Mouse (Mus musculus): Measurements from ENCODE around the gene Dnajc16. TPM values are rescaled to one million over a fixed set of nuclear protein-coding genes. Genes with fewer than 3 reads are reported as not detected.

Dnajc16 gene
- total RNA-seq, 1 experiment: 12.1 TPM

DNA sequence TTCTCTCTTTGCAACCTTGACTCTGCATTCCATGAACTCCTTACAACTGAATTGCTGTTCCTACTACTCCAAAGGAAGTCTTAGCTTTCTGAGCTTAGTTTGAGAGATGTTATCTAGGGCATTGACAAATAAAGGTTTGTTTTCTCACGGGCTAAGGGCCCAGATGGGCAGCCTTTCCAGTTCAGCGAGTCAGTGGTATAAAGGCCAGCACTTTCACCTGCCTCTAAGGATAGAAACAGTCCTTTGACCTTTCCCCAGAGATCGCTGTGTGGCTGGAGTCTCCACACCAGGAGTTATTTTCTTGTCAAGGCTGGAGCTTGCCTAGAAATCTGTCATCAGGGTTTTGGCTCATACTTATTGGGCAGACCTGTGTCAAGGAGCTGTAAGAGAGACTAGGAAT is 65.0 kb downstream of the Dnajc16 start:
- H3K9ac ChIP-seq (ENCODE audit: insufficient read depth, low read depth, low read length, poor library complexity, severe bottlenecking): no peak overlapping the region
- no peak for DNase-seq (ENCODE audit: low read depth, low spot score)
- TF ChIP-seq ZC3H11A (IDR thresholded peaks at IDR 0.05; ENCODE audit: borderline replicate concordance, low read depth, low read length) (no peak), MAFK (IDR thresholded peaks at IDR 0.05; ENCODE audit: insufficient read depth, low read depth, low read length) (no peak), HCFC1 (IDR thresholded peaks at IDR 0.05; ENCODE audit: borderline replicate concordance, insufficient read depth, low read length) (no peak), ZNF384 (IDR thresholded peaks at IDR 0.05; ENCODE audit: low read depth, low read length) (no peak), CHD2 (IDR thresholded peaks at IDR 0.05; ENCODE audit: low read depth, low read length) (no peak)
- no peak overlapping the region for H3K4me3 ChIP-seq (ENCODE audit: insufficient read depth in 1 of 2, low read depth in 1 of 2, low read length in 2 of 2, poor library complexity in 1 of 2, severe bottlenecking in 1 of 2)
- H3K9me3 ChIP-seq (ENCODE audit: control insufficient read depth, insufficient read depth, low read depth, low read length): no peaks in the 10 kb centered on the region
- in situ Hi-C loops (cut with MboI; ENCODE audit: low sequenced_read_pairs in 2 of 2, unreplicated experiment in 2 of 2): no loop called here
- H3K36me3 ChIP-seq (ENCODE audit: control insufficient read depth, insufficient read depth, low read length, poor library complexity, severe bottlenecking): no peaks in the 10 kb centered on the region
- peaks cover 4 to 5% of the 10 kb centered on the region in 2 experiments for H3K4me1 ChIP-seq (ENCODE audit: control insufficient read depth in 2 of 2, insufficient read depth in 2 of 2, low read length in 2 of 2, poor library complexity in 1 of 2)
- no peak overlapping the region for H3K27ac ChIP-seq (ENCODE audit: insufficient read depth, low read depth, low read length, poor library complexity, severe bottlenecking)

DNA sequence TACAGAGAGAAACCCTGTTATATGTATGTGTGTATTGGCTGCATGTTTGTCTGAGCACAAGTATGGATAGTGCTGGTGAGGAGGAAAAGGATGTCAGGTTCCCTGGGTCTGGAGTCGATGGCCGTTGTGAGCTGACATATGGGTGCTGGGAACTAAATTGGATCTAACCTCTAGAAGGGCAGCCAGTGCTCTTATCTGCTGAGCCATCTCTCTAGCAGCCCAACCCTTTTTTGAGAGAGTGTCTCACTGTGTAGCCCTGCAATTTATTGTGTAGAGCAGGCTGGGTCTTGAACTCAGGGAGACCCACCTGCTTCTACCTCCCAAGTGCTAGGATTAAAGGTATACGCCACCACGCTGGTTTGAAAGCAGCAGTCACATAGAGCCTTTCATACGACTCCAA is 65.5 kb downstream of the Dnajc16 start:
- TF ChIP-seq ZNF384 (IDR thresholded peaks at IDR 0.05; ENCODE audit: low read depth, low read length) (no peak), ZC3H11A (IDR thresholded peaks at IDR 0.05; ENCODE audit: borderline replicate concordance, low read depth, low read length) (no peak), CHD2 (IDR thresholded peaks at IDR 0.05; ENCODE audit: low read depth, low read length) (no peak), HCFC1 (IDR thresholded peaks at IDR 0.05; ENCODE audit: borderline replicate concordance, insufficient read depth, low read length) (no peak), MAFK (IDR thresholded peaks at IDR 0.05; ENCODE audit: insufficient read depth, low read depth, low read length) (no peak)
- Histone ChIP-seq H3K36me3 (ENCODE audit: control insufficient read depth, insufficient read depth, low read length, poor library complexity, severe bottlenecking) (no peaks in the 10 kb centered on the region), H3K4me1 (ENCODE audit: control insufficient read depth in 2 of 2, insufficient read depth in 2 of 2, low read length in 2 of 2, poor library complexity in 1 of 2) (peaks cover 4 to 5% of the 10 kb centered on the region in 2 experiments), H3K27ac (ENCODE audit: insufficient read depth, low read depth, low read length, poor library complexity, severe bottlenecking) (no peak overlapping the region), H3K4me3 (ENCODE audit: insufficient read depth in 1 of 2, low read depth in 1 of 2, low read length in 2 of 2, poor library complexity in 1 of 2, severe bottlenecking in 1 of 2) (no peak overlapping the region), H3K9ac (ENCODE audit: insufficient read depth, low read depth, low read length, poor library complexity, severe bottlenecking) (no peak overlapping the region), H3K9me3 (ENCODE audit: control insufficient read depth, insufficient read depth, low read depth, low read length) (no peaks in the 10 kb centered on the region)
- in situ Hi-C loops (cut with MboI; ENCODE audit: low sequenced_read_pairs in 2 of 2, unreplicated experiment in 2 of 2): no loop called here
- no peak for DNase-seq (ENCODE audit: low read depth, low spot score)

DNA sequence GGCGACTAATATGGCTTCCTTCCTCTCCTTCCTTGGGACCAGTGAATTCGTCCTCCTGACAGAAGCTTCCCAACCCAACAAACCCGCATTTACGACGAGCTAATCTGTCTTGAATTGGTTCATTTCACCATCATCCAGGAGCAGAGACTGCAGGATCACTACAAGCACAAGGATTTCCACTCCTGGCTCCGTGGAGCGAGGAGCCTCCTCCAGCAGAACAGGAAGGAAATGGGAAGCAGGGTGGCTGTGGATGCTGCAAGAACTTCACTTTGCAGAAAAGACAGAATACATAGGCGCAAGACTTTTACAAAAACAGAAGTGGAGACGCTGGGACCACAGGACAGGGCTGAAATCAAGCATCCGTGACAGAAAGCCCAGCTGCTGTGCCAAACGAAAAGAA is 66.1 kb downstream of the Dnajc16 start:
- DNase-seq (ENCODE audit: low read depth, low spot score): no peak
- no peak for TF ChIP-seq HCFC1 (IDR thresholded peaks at IDR 0.05; ENCODE audit: borderline replicate concordance, insufficient read depth, low read length)
- TF ChIP-seq ZC3H11A (IDR thresholded peaks at IDR 0.05; ENCODE audit: borderline replicate concordance, low read depth, low read length): no peak
- no peak for TF ChIP-seq CHD2 (IDR thresholded peaks at IDR 0.05; ENCODE audit: low read depth, low read length)
- no peak for TF ChIP-seq MAFK (IDR thresholded peaks at IDR 0.05; ENCODE audit: insufficient read depth, low read depth, low read length)
- TF ChIP-seq ZNF384 (IDR thresholded peaks at IDR 0.05; ENCODE audit: low read depth, low read length): no peak
- Histone ChIP-seq H3K4me1 (ENCODE audit: control insufficient read depth in 2 of 2, insufficient read depth in 2 of 2, low read length in 2 of 2, poor library complexity in 1 of 2) (peaks cover 4 to 5% of the 10 kb centered on the region in 2 experiments), H3K9ac (ENCODE audit: insufficient read depth, low read depth, low read length, poor library complexity, severe bottlenecking) (no peak overlapping the region), H3K9me3 (ENCODE audit: control insufficient read depth, insufficient read depth, low read depth, low read length) (no peaks in the 10 kb centered on the region), H3K27ac (ENCODE audit: insufficient read depth, low read depth, low read length, poor library complexity, severe bottlenecking) (no peak overlapping the region), H3K36me3 (ENCODE audit: control insufficient read depth, insufficient read depth, low read length, poor library complexity, severe bottlenecking) (no peaks in the 10 kb centered on the region), H3K4me3 (ENCODE audit: insufficient read depth in 1 of 2, low read depth in 1 of 2, low read length in 2 of 2, poor library complexity in 1 of 2, severe bottlenecking in 1 of 2) (no peak overlapping the region)
- in situ Hi-C loops (cut with MboI; ENCODE audit: low sequenced_read_pairs in 2 of 2, unreplicated experiment in 2 of 2): no loop called here

DNA sequence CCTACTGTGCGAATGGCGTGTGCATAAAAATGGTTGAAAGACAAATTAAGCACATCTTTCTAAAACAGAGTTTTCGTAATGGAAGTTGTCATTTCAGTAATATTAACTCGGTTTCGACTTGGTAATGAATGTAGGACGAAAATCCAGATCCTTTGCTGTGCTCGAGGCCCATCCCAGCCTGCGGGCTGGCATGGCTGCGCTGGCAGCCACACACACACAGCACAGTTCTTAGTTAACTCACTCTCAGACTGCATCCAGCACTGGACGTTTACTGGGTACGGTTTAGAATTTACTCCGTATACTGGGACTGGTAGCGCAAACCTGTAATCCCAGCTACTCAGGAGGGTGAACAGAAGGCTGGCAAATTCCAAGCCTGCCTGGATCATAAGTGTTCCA is 67.1 kb downstream of the Dnajc16 start:
- H3K9ac ChIP-seq (ENCODE audit: insufficient read depth, low read depth, low read length, poor library complexity, severe bottlenecking): peak overlapping the region; percentile 55; the same call in 1 of the 2 replicates
- no peak for TF ChIP-seq ZC3H11A (IDR thresholded peaks at IDR 0.05; ENCODE audit: borderline replicate concordance, low read depth, low read length)
- TF ChIP-seq HCFC1 (IDR thresholded peaks at IDR 0.05; ENCODE audit: borderline replicate concordance, insufficient read depth, low read length): no peak
- no peak for TF ChIP-seq ZNF384 (IDR thresholded peaks at IDR 0.05; ENCODE audit: low read depth, low read length)
- no peak for TF ChIP-seq MAFK (IDR thresholded peaks at IDR 0.05; ENCODE audit: insufficient read depth, low read depth, low read length)
- no peak for TF ChIP-seq CHD2 (IDR thresholded peaks at IDR 0.05; ENCODE audit: low read depth, low read length)
- H3K4me1 ChIP-seq (ENCODE audit: control insufficient read depth in 2 of 2, insufficient read depth in 2 of 2, low read length in 2 of 2, poor library complexity in 1 of 2): peaks cover 4 to 5% of the 10 kb centered on the region in 2 experiments
- no peak overlapping the region for H3K27ac ChIP-seq (ENCODE audit: insufficient read depth, low read depth, low read length, poor library complexity, severe bottlenecking)
- peak overlapping the region; percentile 32 to 86 for H3K4me3 ChIP-seq (ENCODE audit: insufficient read depth in 1 of 2, low read depth in 1 of 2, low read length in 2 of 2, poor library complexity in 1 of 2, severe bottlenecking in 1 of 2)
- in situ Hi-C loops (cut with MboI; ENCODE audit: low sequenced_read_pairs in 2 of 2, unreplicated experiment in 2 of 2): no loop called here
- H3K9me3 ChIP-seq (ENCODE audit: control insufficient read depth, insufficient read depth, low read depth, low read length): no peaks in the 10 kb centered on the region
- DNase-seq (ENCODE audit: low read depth, low spot score): no peak
- no peaks in the 10 kb centered on the region for H3K36me3 ChIP-seq (ENCODE audit: control insufficient read depth, insufficient read depth, low read length, poor library complexity, severe bottlenecking)

Measured in ES-E14 (cell line).